Mouse (Mus musculus) heart, embryonic 10.5 days (tissue): ENCODE results near the gene Gng12. TPM values are rescaled to one million over a fixed set of nuclear protein-coding genes. Genes with fewer than 3 reads are reported as not detected.

Experiments
- DNase-seq: peaks from one replicate; pipeline ENCODE4 v3.0.0-alpha.2; 2017; ENCODE audit warnings: low spot score
- H3K27ac ChIP-seq: fragments of 300-500 bp; sonication (generic); 2 replicates; pipeline ENCODE4 v1.5.1; 2016; ENCODE audit warnings: mild to moderate bottlenecking
- H3K27me3 ChIP-seq: fragments of 300-500 bp; sonication (generic); 2 replicates; pipeline ENCODE4 v1.6.1; 2016; ENCODE audit warnings: mild to moderate bottlenecking; ENCODE audit not compliant: poor library complexity, insufficient read depth, severe bottlenecking
- H3K36me3 ChIP-seq: fragments of 300-500 bp; sonication (generic); 2 replicates; pipeline ENCODE4 v1.6.1; 2016; ENCODE audit warnings: mild to moderate bottlenecking, moderate library complexity
- H3K4me1 ChIP-seq: fragments of 300-500 bp; sonication (generic); 2 replicates; pipeline ENCODE4 v1.6.1; 2016; ENCODE audit warnings: mild to moderate bottlenecking
- H3K4me3 ChIP-seq: fragments of 300-500 bp; sonication (generic); 2 replicates; pipeline ENCODE4 v1.5.1; 2016; ENCODE audit warnings: mild to moderate bottlenecking, moderate library complexity
- H3K9me3 ChIP-seq: fragments of 300-500 bp; sonication (generic); 2 replicates; pipeline ENCODE4 v1.6.1; 2016; ENCODE audit warnings: mild to moderate bottlenecking, moderate library complexity
- WGBS: fragments of 180-500 bp; shearing (Covaris S2); methylation state at CpG from one replicate; pipeline ENCODE4 v1.1.7; 2016; 5-methylcytosine and 5-hydroxymethylcytosine counted together
- polyA plus RNA-seq: library from polyadenylated mRNA; unstranded; fragments of >200 nt; fragmentation: Nextera tagmentation; extraction: Ambion mirVana; gene quantifications from 2 replicates; pipeline ENCODE4 v1.2.1, GENCODE M21; 2016

Gene Gng12
- polyA plus RNA-seq, 1 experiment from 2014 or later: 60.9 TPM

GRCm38 (mm10) chr6:67069800-67070315 lies 173.7 kb downstream of the Gng12 start:
- WGBS: 68% methylated on average over 9 of the region's 9 CpGs
- Histone ChIP-seq H3K4me1 (0 out of 2 replicates have a peak, but pooled peaks cover 9% of the 10 kb centered on the region), H3K27me3 (no peaks in the 10 kb centered on the region), H3K27ac (no peak overlapping the region), H3K9me3 (no peaks in the 10 kb centered on the region), H3K36me3 (no peaks in the 10 kb centered on the region), H3K4me3 (no peak overlapping the region)
- DNase-seq: no peak

Other genes starting within 250 kb of the Gng12 start
- not detected in 2 replicates for gene Vmn1r35, start 210.5 kb upstream of the Gng12 start, polyA plus RNA-seq
- not detected in 2 replicates for gene Vmn1r36, start 177.2 kb upstream of the Gng12 start, polyA plus RNA-seq
- not detected in 2 replicates for gene Vmn1r37, start 167.0 kb upstream of the Gng12 start, polyA plus RNA-seq
- gene Vmn1r38, start 113.8 kb upstream of the Gng12 start, polyA plus RNA-seq: not detected in 2 replicates
- not detected in 2 replicates for gene Vmn1r39, start 85.8 kb upstream of the Gng12 start, polyA plus RNA-seq
- gene Gadd45a, start 141.1 kb downstream of the Gng12 start, polyA plus RNA-seq: 9.0 and 10.9 TPM in 2 replicates